Mouse (Mus musculus) heart, adult 2 months (tissue): ENCODE results near the gene Trim65.

Source experiments
- CTCF ChIP-seq: fragments of 200-600 bp; IDR thresholded peaks from 2 replicates; pipeline ENCODE4 v1.8.1; 2022; ENCODE audit warnings: antibody characterized with exemption, mild to moderate bottlenecking, moderate library complexity
- EP300 ChIP-seq: fragments of 200-500 bp; IDR thresholded peaks from 2 replicates; pipeline ENCODE4 v1.6.1; 2011; ENCODE audit warnings: low read depth, low read length, control low read depth; ENCODE audit not compliant: insufficient read depth
- POLR2A ChIP-seq: fragments of 200-500 bp; IDR thresholded peaks from 2 replicates; pipeline ENCODE4 v1.6.1; 2011; ENCODE audit warnings: mild to moderate bottlenecking, low read depth, low read length, control low read depth; ENCODE audit not compliant: insufficient read depth

- TF ChIP-seq CTCF (no peak), POLR2A (no peak), EP300 (no peak)
Observed at GRCm38 (mm10) chr11:116105065-116105464, 25.9 kb downstream of the Trim65 start.
